Mouse (Mus musculus) G1E (cell line): Measurements from ENCODE around the gene Rsph10b. TPM values are rescaled to one million over a fixed set of nuclear protein-coding genes. Genes with fewer than 3 reads are reported as not detected.

ENCODE experiments used
- ATAC-seq: 2 replicates; pipeline ENCODE4 v1.8.0; 2016; ENCODE audit warnings: mild to moderate bottlenecking; ENCODE audit not compliant: insufficient number of reproducible peaks, poor library complexity, low FRiP score, severe bottlenecking; ENCODE audit errors: extremely low read depth
- DNase-seq: peaks from one replicate; pipeline ENCODE4 v3.0.0; 2012; ENCODE audit warnings: low spot score
- H3K27me3 ChIP-seq: 2 replicates; pipeline ENCODE4 v1.6.1; 2012; ENCODE audit warnings: mild to moderate bottlenecking, low read length, inconsistent platforms; ENCODE audit not compliant: insufficient read depth
- H3K36me3 ChIP-seq: replicated peaks from 2 replicates; pipeline ENCODE3; 2012; ENCODE audit warnings: mild to moderate bottlenecking, inconsistent platforms
- H3K4me1 ChIP-seq: 2 replicates; pipeline ENCODE4 v1.6.1; 2012; ENCODE audit warnings: low read depth, low read length, inconsistent platforms, mixed read lengths; ENCODE audit not compliant: insufficient read depth
- H3K4me3 ChIP-seq: 2 replicates; pipeline ENCODE4 v1.5.1; 2012; ENCODE audit warnings: low read depth, mild to moderate bottlenecking, inconsistent platforms, low read length, moderate library complexity, mixed read lengths
- H3K9me3 ChIP-seq: replicated peaks from 2 replicates; pipeline ENCODE4 v1.6.1; 2012; ENCODE audit warnings: inconsistent platforms
- CTCF ChIP-seq: IDR thresholded peaks from 2 replicates; pipeline ENCODE4 v1.5.1; 2012; ENCODE audit warnings: low read depth, low read length, inconsistent platforms, mixed read lengths
- GATA1 ChIP-seq: IDR thresholded peaks from 2 replicates; pipeline ENCODE4 v1.6.1; 2012; ENCODE audit warnings: borderline replicate concordance, low read length, inconsistent platforms, mixed read lengths
- GATA2 ChIP-seq: IDR thresholded peaks from 2 replicates; pipeline ENCODE4 v1.6.1; 2012; ENCODE audit warnings: low read depth, low read length, inconsistent platforms, borderline replicate concordance
- POLR2AphosphoS5 ChIP-seq: IDR thresholded peaks from 2 replicates; pipeline ENCODE4 v1.6.1; 2012; ENCODE audit warnings: low read depth, low read length, inconsistent platforms; ENCODE audit not compliant: insufficient replicate concordance
- TAL1 ChIP-seq: conservative IDR thresholded peaks from 2 replicates; pipeline ENCODE4 v1.6.1; 2012; ENCODE audit warnings: low read depth, low read length, inconsistent platforms, mixed read lengths
- polyA plus RNA-seq: library from polyadenylated mRNA; stranded (reverse); fragments of >175 nt; gene quantifications from 2 replicates; pipeline ENCODE4 v1.2.3, GENCODE M21; 2012
- total RNA-seq, 2 experiments: library from RNA; stranded (forward) in 1 of 2; stranded (reverse) in 1 of 2; fragments of 200-1000 nt in 1 of 2; fragments of >200 nt in 1 of 2; fragmentation: Nextera tagmentation in 1 of 2; gene quantifications; 2 replicates each; pipeline ENCODE4 v1.2.3; 2014 to 2017

Rsph10b gene
- total and polyA plus RNA-seq, 3 experiments = 1.7 TPM; not detected in 2

- no peak overlapping the region for H3K4me3 ChIP-seq
- H3K36me3 ChIP-seq = peaks cover 98% of the 10 kb centered on the region
- no peak for DNase-seq
- TF ChIP-seq CTCF (no peak), POLR2AphosphoS5 (no peak), TAL1 (no peak), GATA2 (no peak), GATA1 (no peak)
- H3K4me1 ChIP-seq = 0 out of 2 replicates have a peak, but pooled peaks cover 3% of the 10 kb centered on the region
- no peak for ATAC-seq
- H3K9me3 ChIP-seq = no peaks in the 10 kb centered on the region
- H3K27me3 ChIP-seq = no peaks in the 10 kb centered on the region
Measured at GRCm38 (mm10) chr5:143990086-143990485, 57.3 kb downstream of the Rsph10b start.

GRCm38 (mm10) chr5:143992661-143993060 is 59.8 kb downstream of the Rsph10b start:
- peaks cover 5% of the 10 kb centered on the region; the same call in 1 of the 2 replicates for H3K4me1 ChIP-seq
- H3K4me3 ChIP-seq = no peak overlapping the region
- no peaks in the 10 kb centered on the region for H3K9me3 ChIP-seq
- DNase-seq (no peak), ATAC-seq (no peak)
- no peaks in the 10 kb centered on the region for H3K27me3 ChIP-seq
- H3K36me3 ChIP-seq = peaks cover 98% of the 10 kb centered on the region
- no peak for TF ChIP-seq TAL1
- TF ChIP-seq GATA2 = no peak
- no peak for TF ChIP-seq CTCF
- no peak for TF ChIP-seq POLR2AphosphoS5
- TF ChIP-seq GATA1 = no peak

- ATAC-seq = no peak
- Histone ChIP-seq H3K4me3 (no peak overlapping the region), H3K36me3 (peaks cover 98% of the 10 kb centered on the region), H3K9me3 (no peaks in the 10 kb centered on the region), H3K27me3 (no peaks in the 10 kb centered on the region), H3K4me1 (peaks cover 5% of the 10 kb centered on the region; the same call in 1 of the 2 replicates)
- TF ChIP-seq CTCF = no peak
- no peak for TF ChIP-seq GATA2
- no peak for TF ChIP-seq GATA1
- no peak for TF ChIP-seq POLR2AphosphoS5
- TF ChIP-seq TAL1 = no peak
- DNase-seq = no peak
Measured at GRCm38 (mm10) chr5:143993260-143993659, 60.4 kb downstream of the Rsph10b start.

GRCm38 (mm10) chr5:143993849-143994248 is 61.0 kb downstream of the Rsph10b start:
- Histone ChIP-seq H3K4me3 (no peak overlapping the region), H3K4me1 (peaks cover 7% of the 10 kb centered on the region; the same call in 1 of the 2 replicates), H3K36me3 (peaks cover 98% of the 10 kb centered on the region), H3K27me3 (no peaks in the 10 kb centered on the region), H3K9me3 (no peaks in the 10 kb centered on the region)
- TF ChIP-seq GATA2 (no peak), POLR2AphosphoS5 (no peak), TAL1 (no peak), CTCF (no peak), GATA1 (no peak)
- DNase-seq = no peak
- ATAC-seq = no peak

- no peak for ATAC-seq
- TF ChIP-seq TAL1 (no peak), CTCF (no peak), GATA2 (no peak), POLR2AphosphoS5 (no peak), GATA1 (no peak)
Measured at GRCm38 (mm10) chr5:143994632-143995365, 62.0 kb downstream of the Rsph10b start.

GRCm38 (mm10) chr5:143999409-143999808 is 66.6 kb downstream of the Rsph10b start:
- no peak for DNase-seq
- Histone ChIP-seq H3K9me3 (no peaks in the 10 kb centered on the region), H3K4me1 (peaks cover 7% of the 10 kb centered on the region; the same call in 1 of the 2 replicates), H3K36me3 (peaks cover 98% of the 10 kb centered on the region), H3K4me3 (no peak overlapping the region), H3K27me3 (no peaks in the 10 kb centered on the region)
- no peak for ATAC-seq
- TF ChIP-seq TAL1 (no peak), GATA2 (no peak), GATA1 (no peak), POLR2AphosphoS5 (no peak), CTCF (0 out of 2 replicates have a peak, but pooled peaks have one; percentile 41)

More at GRCm38 (mm10) chr5:143994632-143995365, 62.0 kb downstream of the Rsph10b start:
- DNase-seq = no peak
- H3K4me3 ChIP-seq = no peak overlapping the region
- no peaks in the 10 kb centered on the region for H3K27me3 ChIP-seq
- H3K4me1 ChIP-seq = peaks cover 7% of the 10 kb centered on the region; the same call in 1 of the 2 replicates
- no peaks in the 10 kb centered on the region for H3K9me3 ChIP-seq
- H3K36me3 ChIP-seq = peaks cover 98% of the 10 kb centered on the region
